Mouse (Mus musculus) C2C12 (cell line): ENCODE results near the gene Jade1.

Source experiments
- CTCF ChIP-seq: IDR thresholded peaks from one replicate; pipeline ENCODE4 v1.5.1; 2011; ENCODE audit not compliant: control insufficient read depth, insufficient read depth, insufficient read length
- MYOD1 ChIP-seq: IDR thresholded peaks from one replicate; pipeline ENCODE4 v1.6.1; 2011; ENCODE audit warnings: low read depth; ENCODE audit not compliant: control insufficient read depth, insufficient read length
- MYOG ChIP-seq: IDR thresholded peaks from one replicate; pipeline ENCODE4 v1.6.1; 2011; ENCODE audit not compliant: control insufficient read depth, insufficient read length; ENCODE audit errors: extremely low read depth

- TF ChIP-seq CTCF, result no peak
- TF ChIP-seq MYOD1, result no peak
- no peak for TF ChIP-seq MYOG
Observed at GRCm38 (mm10) chr3:41557267-41557995, 1.9 kb downstream of the Jade1 start.
